Mouse (Mus musculus): ENCODE results near the gene Cflar. TPM values are rescaled to one million over a fixed set of nuclear protein-coding genes. Genes with fewer than 3 reads are reported as not detected.
"Not testable (repeated sequence)": the region's sequence is repeated elsewhere in the genome, so short reads cannot be mapped to it uniquely, and the experiment has no call there.

Gene Cflar
- total RNA-seq (2021): 10 to 100 TPM; 23.9 to 25.8 TPM

GRCm38 (mm10) chr1:58711365-58712016, at the start of gene Cflar:
Gene Cflar, plus strand, starts transcription at chr1:58711508.
- intact Hi-C loops (cut with DNase I): loop anchor here (2.0 kb wide), 1 partner anchor 27 kb away; no protein-coding TSS in a partner anchor
- peak; percentile 52 to 54 for DNase-seq (ENCODE audit: low spot score in 2 of 2)

DNA sequence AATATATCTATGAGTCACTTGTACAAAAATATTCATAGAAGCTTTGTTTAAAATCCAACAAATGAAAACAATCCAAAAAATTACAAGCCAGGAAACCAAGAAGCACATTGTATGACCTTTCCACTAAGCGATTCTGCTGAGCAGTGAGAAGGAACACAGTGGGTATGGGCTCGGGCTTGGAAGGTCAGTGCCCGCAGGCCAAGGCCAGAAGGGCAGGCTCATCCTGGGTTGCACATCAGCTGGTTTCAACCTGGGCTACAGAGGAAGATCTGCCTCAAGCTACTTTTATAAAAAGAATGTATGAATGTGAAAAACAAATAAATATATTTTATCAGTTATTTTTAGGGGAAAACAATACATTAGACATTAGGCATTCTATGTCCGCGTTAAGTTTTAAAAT, 48.6 kb upstream of the Cflar start:
- intact Hi-C loops (cut with DNase I); DNase-seq (ENCODE audit: low spot score in 2 of 2): not testable (repeated sequence)

- peak in 1 of 2 experiments; percentile 12 for DNase-seq (ENCODE audit: low spot score in 2 of 2)
- intact Hi-C loops (cut with DNase I): not testable (repeated sequence)
These were observed 47.9 kb upstream of the Cflar start for GRCm38 (mm10) chr1:58663365-58663764.

- intact Hi-C loops (cut with DNase I): no loop called here
- no peak for DNase-seq (ENCODE audit: low spot score in 2 of 2)
These were observed 43.1 kb upstream of the Cflar start for GRCm38 (mm10) chr1:58668191-58668590.

GRCm38 (mm10) chr1:58669635-58670034, 41.7 kb upstream of the Cflar start:
- intact Hi-C loops (cut with DNase I); DNase-seq (ENCODE audit: low spot score in 2 of 2): not testable (repeated sequence)

GRCm38 (mm10) chr1:58672116-58672515, 39.2 kb upstream of the Cflar start:
- DNase-seq (ENCODE audit: low spot score in 2 of 2): no peak
- intact Hi-C loops (cut with DNase I): no loop called here

GRCm38 (mm10) chr1:58675011-58675410, 36.3 kb upstream of the Cflar start:
- DNase-seq (ENCODE audit: low spot score in 2 of 2): no peak
- intact Hi-C loops (cut with DNase I): no loop called here

DNA sequence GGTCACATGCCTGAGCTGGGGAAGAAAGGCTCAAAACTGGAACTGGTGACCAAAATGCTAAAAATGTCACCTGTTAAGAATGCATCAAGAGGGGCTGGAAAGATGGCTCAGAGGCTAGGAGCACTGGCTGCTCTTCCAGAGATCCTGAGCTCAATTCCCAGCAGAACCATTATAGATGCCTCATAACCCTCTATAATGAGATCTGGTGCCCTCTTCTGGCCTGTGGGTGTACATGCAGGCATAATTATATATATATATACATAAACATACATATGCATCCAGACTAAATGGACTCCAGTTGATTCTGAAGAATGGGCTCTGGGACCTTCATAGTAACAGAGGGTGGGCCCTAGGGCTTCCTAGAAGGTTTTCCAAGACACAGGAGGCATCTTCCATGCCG, 33.7 kb upstream of the Cflar start:
- DNase-seq (ENCODE audit: low spot score in 2 of 2): peak; percentile 16 to 37
- intact Hi-C loops (cut with DNase I): no loop called here

DNA sequence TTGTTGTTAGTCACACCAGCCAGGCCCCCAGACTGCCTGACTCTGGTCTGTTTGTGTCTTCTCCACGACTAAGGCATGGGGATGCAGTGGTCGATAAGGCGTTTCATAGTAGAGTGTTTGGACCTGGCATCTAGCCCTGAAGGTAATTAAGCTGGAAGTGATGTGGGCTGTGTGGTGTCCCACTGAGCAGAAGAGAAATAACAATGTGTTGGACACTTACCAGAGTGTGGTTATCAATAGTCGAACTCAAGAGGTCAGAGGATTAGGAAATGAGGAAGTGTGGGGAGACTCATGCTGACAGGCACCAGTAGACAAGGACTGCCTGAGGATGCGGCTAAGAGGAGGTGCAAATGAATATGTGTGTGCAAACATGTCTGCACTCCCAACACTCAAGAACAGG, 32.9 kb upstream of the Cflar start:
- DNase-seq (ENCODE audit: low spot score in 2 of 2); intact Hi-C loops (cut with DNase I): not testable (repeated sequence)

- no peak for DNase-seq (ENCODE audit: low spot score in 2 of 2)
- intact Hi-C loops (cut with DNase I): no loop called here
These were observed 21.9 kb upstream of the Cflar start for GRCm38 (mm10) chr1:58689426-58689825.

DNA sequence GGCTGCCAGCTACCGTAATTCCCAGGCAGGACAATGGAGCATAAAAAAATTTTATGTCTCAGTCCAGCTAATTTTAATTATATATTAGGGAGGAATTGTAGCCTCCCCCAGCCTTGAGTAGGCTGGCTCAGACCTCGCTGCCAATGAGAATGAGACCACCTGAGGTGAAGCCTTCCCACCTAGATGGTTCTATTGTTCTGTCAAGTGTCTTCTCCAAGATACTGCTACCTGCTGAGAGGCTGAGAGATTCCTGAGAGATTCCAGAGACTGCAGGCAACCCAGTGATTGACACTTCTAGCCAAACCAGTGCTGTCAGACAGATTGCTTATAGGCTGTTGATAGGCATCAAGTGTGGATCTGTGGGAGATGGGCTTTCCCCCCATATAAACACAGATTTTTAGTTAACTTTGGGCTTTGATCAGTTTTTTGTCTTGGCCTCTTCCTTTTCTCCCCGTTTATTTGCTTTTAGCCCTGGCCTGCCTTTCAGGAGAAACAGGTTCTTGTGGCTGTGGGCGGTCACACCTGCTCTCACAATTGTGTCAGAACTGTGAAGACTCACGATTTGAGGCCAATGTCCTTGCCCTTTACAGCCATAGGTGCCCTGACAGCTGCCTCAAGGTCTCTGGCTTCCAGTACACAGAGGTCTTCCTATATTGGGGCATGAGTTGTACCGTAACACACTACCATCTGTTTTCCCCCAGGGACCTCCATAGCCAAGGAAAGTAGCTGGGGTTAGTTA, 21.1 kb upstream of the Cflar start:
- intact Hi-C loops (cut with DNase I): no loop called here
- DNase-seq (ENCODE audit: low spot score in 2 of 2): no peak

- intact Hi-C loops (cut with DNase I); DNase-seq (ENCODE audit: low spot score in 2 of 2): not testable (repeated sequence)
These were observed 20.3 kb upstream of the Cflar start for GRCm38 (mm10) chr1:58690834-58691488.

DNA sequence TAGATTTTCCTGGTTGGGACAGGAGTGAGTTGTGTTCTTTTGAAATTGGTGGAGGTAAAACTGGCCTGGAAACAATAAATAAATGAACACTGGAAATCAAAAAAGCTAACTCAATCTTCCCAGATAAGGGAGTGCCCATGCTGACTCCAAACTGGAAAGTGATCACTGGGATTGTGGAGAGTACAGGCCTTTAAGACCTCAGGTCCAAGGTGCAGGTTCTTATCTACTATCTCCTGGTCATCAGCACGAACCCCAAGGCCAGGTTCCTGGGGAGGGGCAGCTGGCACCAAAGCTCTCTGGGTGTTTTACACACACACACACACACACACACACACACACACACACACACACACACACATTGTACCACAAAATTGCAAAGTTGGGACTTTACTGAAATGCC, 19.6 kb upstream of the Cflar start:
- intact Hi-C loops (cut with DNase I); DNase-seq (ENCODE audit: low spot score in 2 of 2): not testable (repeated sequence)

GRCm38 (mm10) chr1:58693696-58694095, 17.6 kb upstream of the Cflar start:
- no peak for DNase-seq (ENCODE audit: low spot score in 2 of 2)
- intact Hi-C loops (cut with DNase I): no loop called here

- intact Hi-C loops (cut with DNase I): loop anchor here (2.0 to 5.0 kb wide), 2 partner anchors 134 to 201 kb away; no protein-coding TSS in a partner anchor
- not testable (repeated sequence) for DNase-seq (ENCODE audit: low spot score in 2 of 2)
These were observed 15.5 kb upstream of the Cflar start, which contains the start of gene Als2cr12 for GRCm38 (mm10) chr1:58695810-58696209. Gene Als2cr12, minus strand, starts transcription at chr1:58695989.

GRCm38 (mm10) chr1:58697607-58698006, 13.7 kb upstream of the Cflar start:
- DNase-seq (ENCODE audit: low spot score in 2 of 2): peak; percentile 27 to 69

DNA sequence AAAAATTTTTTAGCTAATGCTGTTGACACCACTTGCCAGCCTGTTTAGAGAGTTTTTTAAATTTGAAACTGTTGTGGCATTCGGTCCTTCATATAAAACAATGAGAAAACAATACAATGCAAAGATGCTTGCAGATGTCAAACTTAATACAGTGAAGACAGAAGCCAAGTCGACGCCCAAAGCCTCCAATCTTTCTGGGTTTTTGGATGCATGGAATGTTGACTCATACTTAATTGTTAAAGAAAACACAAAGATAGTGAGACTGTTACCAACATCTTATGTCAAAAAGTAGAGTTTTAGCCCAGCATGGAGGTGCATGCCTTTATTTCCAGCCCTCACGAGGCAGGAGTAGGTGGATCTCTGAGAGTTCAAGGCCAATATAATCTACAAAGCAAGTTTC, 12.5 kb upstream of the Cflar start:
- DNase-seq (ENCODE audit: low spot score in 2 of 2): no peak
- intact Hi-C loops (cut with DNase I): loop anchor here (5.0 kb wide), 1 partner anchor 136 kb away; no protein-coding TSS in a partner anchor

More at GRCm38 (mm10) chr1:58697607-58698006, 13.7 kb upstream of the Cflar start:
- intact Hi-C loops (cut with DNase I): loop anchor here (2.0 to 5.0 kb wide), 2 partner anchors 135 to 199 kb away; no protein-coding TSS in a partner anchor

DNA sequence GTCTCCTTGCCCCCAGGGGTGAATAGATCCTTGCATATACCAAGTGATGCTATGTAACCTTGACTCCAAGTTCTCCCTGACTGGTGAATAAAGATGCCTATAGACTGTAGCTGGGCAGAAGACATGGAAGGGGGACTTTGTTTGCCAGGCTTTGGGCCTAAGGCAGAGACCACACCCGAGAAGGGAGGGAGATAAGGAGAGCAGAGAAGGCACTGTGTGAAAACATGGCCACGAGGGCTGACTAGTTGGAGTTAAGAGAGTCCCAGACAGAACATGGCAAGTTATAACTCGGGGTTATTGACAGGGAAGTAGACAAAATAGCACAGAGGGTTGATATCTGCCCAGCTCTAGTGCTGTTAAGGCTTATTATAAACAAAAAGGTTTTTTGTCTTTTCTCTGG, 11.3 kb upstream of the Cflar start:
- intact Hi-C loops (cut with DNase I): loop anchor here (5.0 kb wide), 1 partner anchor 138 kb away; no protein-coding TSS in a partner anchor
- no peak for DNase-seq (ENCODE audit: low spot score in 2 of 2)

DNA sequence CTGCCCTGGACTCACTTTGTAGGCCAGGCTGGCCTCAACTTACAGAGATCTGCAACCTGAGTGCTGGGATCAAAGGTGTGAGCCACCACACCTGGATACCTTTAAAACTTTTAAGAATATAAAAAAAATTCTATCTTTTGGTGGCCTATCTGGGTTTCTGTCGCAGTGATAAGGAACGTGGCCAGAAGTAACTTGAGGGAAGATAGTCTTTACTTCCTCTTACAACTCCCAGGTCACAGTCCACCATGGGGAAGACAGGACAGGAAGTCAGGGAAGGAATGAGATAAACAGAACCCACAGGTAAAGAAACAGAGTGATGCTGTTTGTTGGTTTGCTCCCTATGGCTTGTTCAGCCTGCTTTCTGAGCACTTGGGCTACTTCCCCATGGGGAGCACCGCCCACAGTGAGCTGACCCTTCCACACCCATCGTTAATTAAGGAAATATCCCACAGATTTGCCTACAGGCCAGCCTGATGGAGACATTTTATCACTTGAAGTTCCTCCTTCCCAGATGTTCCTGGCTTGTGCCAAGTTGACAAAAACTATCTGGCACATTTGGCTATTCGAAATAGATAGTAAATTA, 10.6 kb upstream of the Cflar start:
- intact Hi-C loops (cut with DNase I); DNase-seq (ENCODE audit: low spot score in 2 of 2): not testable (repeated sequence)

GRCm38 (mm10) chr1:58710043-58710442, 1.3 kb upstream of the Cflar start:
- intact Hi-C loops (cut with DNase I); DNase-seq (ENCODE audit: low spot score in 2 of 2): not testable (repeated sequence)

All from left cerebral cortex, postnatal 25 days (tissue).